Mouse (Mus musculus) left cerebral cortex, postnatal 10 days (tissue): ENCODE measurements around the gene Prdm13. TPM values are rescaled to one million over a fixed set of nuclear protein-coding genes. Genes with fewer than 3 reads are reported as not detected.
A peak's percentile ranks its signal among the peaks of the same experiment; 100 is the strongest.

Experiments used
- DNase-seq, 2 experiments: peaks; one replicate each; pipeline ENCODE4 v3.0.0; 2021 to 2022; ENCODE audit warnings: low spot score in 2 of 2, mixed read lengths in 1 of 2; ENCODE audit errors: extremely low spot score in 1 of 2
- intact Hi-C: fragments of 180-260 bp; cut with DNase I; formaldehyde crosslinking; loops from one replicate; pipeline ENCODE4 v1.15.1; 2025
- total RNA-seq, 2 experiments: library from RNA; stranded (reverse); gene quantifications; 2 replicates each; pipeline ENCODE4 v1.2.3; 2021

Prdm13 gene
- total RNA-seq, 2 experiments from 2014 or later, result not detected

- intact Hi-C loops, result no loop called here
Observed at GRCm38 (mm10) chr4:21679624-21680480, 5.9 kb downstream of the Prdm13 start.

GRCm38 (mm10) chr4:21678975-21679623 lies 6.7 kb downstream of the Prdm13 start:
- DNase-seq, result peak in 1 of 2 experiments; percentile 26
- intact Hi-C loops, result no loop called here

More at GRCm38 (mm10) chr4:21679624-21680480, 5.9 kb downstream of the Prdm13 start:
- no peak for DNase-seq

GRCm38 (mm10) chr4:21678101-21678974 lies 7.4 kb downstream of the Prdm13 start:
- intact Hi-C loops, result no loop called here
- DNase-seq, result no peak

GRCm38 (mm10) chr4:21674691-21675090 lies 11.1 kb downstream of the Prdm13 start:
- intact Hi-C loops, result no loop called here
- no peak for DNase-seq

- intact Hi-C loops, result no loop called here
- no peak for DNase-seq
Observed at GRCm38 (mm10) chr4:21674042-21674441, 11.7 kb downstream of the Prdm13 start.

- DNase-seq, result peak; percentile 34 to 38
- intact Hi-C loops, result no loop called here
Observed at GRCm38 (mm10) chr4:21665961-21666360, 19.8 kb downstream of the Prdm13 start.

- intact Hi-C loops, result no loop called here
- DNase-seq, result no peak
Observed at GRCm38 (mm10) chr4:21658184-21658583, 27.6 kb downstream of the Prdm13 start.

- intact Hi-C loops, result no loop called here
- DNase-seq, result no peak
Observed at GRCm38 (mm10) chr4:21629275-21629583, 56.5 kb downstream of the Prdm13 start.

GRCm38 (mm10) chr4:21628367-21629274 lies 57.1 kb downstream of the Prdm13 start:
- no peak for DNase-seq
- intact Hi-C loops, result no loop called here

Other genes with a start within 250 kb of the Prdm13 start
- 10 to 100 TPM; 40.9 to 43.3 TPM for gene Ccnc, start 41.7 kb upstream of the Prdm13 start, total RNA-seq
- gene Usp45, start 81.2 kb upstream of the Prdm13 start, total RNA-seq, result 10 to 100 TPM; 25.0 to 31.2 TPM
- gene Tstd3, start 81.2 kb upstream of the Prdm13 start, total RNA-seq, result 10 to 100 TPM; 16.7 to 17.9 TPM
- gene Pnisr, start 161.6 kb upstream of the Prdm13 start, total RNA-seq, result 100 to 1,000 TPM; 142 to 157 TPM
- gene Coq3, start 193.7 kb upstream of the Prdm13 start, total RNA-seq, result 10 to 100 TPM; 13.6 to 13.9 TPM
- 100 to 1,000 TPM in 1 of 2 experiments, 10 to 100 TPM in 1; 98.9 to 104 TPM for gene Faxc, start 245.4 kb upstream of the Prdm13 start, total RNA-seq